Mouse (Mus musculus): Measurements from ENCODE around the gene Cacna1d. TPM values are rescaled to one million over a fixed set of nuclear protein-coding genes. Genes with fewer than 3 reads are reported as not detected.

The Cacna1d gene
- polyA plus RNA-seq, 1 experiment from 2014 or later: 0.36 TPM

DNA sequence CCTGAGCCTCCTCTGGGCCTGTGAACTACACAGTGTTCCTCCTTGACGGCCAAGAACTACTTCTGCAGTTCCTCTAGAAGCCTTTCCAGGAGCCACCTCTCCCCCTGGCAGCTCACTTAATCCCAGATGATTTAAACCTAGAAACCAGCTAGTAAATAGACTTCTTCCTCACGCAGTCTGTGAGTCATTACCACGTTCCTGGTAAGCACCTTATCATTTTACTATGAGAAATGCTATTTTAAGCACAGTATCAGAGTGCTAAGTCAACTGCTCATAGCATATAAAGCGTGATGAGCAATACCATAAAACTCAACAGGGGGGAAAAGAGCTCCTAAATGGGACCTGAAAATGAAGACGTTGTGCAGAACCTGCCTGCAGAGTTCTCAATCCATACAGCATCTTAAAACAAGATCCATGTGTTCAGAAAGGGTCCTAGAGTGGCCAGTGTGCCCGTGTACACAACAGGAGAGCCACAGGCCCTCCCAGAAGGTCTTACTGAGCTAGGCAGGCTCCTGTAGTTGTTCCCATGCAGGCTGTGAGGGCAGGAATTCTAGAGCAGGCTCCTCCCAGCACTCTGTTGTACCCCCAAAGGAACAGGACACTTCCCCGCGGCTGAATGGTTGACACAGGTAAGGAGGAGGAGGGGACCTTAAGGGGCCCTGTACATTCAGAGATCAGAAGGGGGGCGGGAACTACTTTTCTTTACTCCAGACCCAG lies 377.7 kb downstream of the Cacna1d start:
- Histone ChIP-seq H3K9ac (replicated peaks) (no peak overlapping the region), H3K27ac (ENCODE audit: low read depth) (no peak overlapping the region), H3K9me3 (ENCODE audit: low read length) (no peaks in the 10 kb centered on the region), H3K4me1 (ENCODE audit: insufficient read depth) (no peaks in the 10 kb centered on the region), H3K4me3 (ENCODE audit: low read depth, low read length) (no peak overlapping the region), H3K4me2 (ENCODE audit: low read depth, low read length) (no peak overlapping the region), H3K36me3 (replicated peaks; ENCODE audit: insufficient read depth, low read length) (no peaks in the 10 kb centered on the region), H3K27me3 (ENCODE audit: insufficient read depth, low read length) (no peaks in the 10 kb centered on the region)
- no peak for ATAC-seq
- TF ChIP-seq CTCF (IDR thresholded peaks at IDR 0.05; ENCODE audit: low read depth) (no peak), EP300 (IDR thresholded peaks at IDR 0.05; ENCODE audit: low read depth) (no peak)
- 64% methylated on average over 9 of the region's 9 CpGs for WGBS (ENCODE audit: insufficient replicate concordance)
- no peak for DNase-seq

DNA sequence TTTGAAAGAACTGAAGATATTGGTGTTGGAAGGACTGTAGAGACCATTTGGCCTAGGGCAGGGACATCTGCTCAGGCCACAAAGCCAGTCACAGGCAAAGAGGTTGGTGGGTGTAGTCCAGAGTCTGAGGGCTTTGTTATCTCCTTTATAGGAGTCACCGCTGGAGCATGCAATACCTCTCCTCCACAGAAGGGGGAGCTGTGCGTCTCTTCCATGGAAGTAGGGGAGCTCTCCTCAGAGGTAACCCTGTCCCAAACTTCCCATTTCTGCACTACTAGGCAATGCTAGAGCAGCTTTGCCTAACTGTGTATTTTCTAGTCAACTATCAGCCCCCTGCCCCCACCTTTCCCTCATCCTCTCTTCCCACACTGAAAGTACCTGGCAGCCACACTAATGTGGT lies 382.2 kb downstream of the Cacna1d start:
- Histone ChIP-seq H3K27me3 (ENCODE audit: insufficient read depth, low read length) (no peaks in the 10 kb centered on the region), H3K36me3 (replicated peaks; ENCODE audit: insufficient read depth, low read length) (no peaks in the 10 kb centered on the region), H3K4me1 (ENCODE audit: insufficient read depth) (peaks cover 7% of the 10 kb centered on the region; the same call in 1 of the 2 replicates), H3K27ac (ENCODE audit: low read depth) (no peak overlapping the region), H3K9me3 (ENCODE audit: low read length) (no peaks in the 10 kb centered on the region), H3K4me2 (ENCODE audit: low read depth, low read length) (no peak overlapping the region), H3K9ac (replicated peaks) (no peak overlapping the region), H3K4me3 (ENCODE audit: low read depth, low read length) (no peak overlapping the region)
- TF ChIP-seq CTCF (IDR thresholded peaks at IDR 0.05; ENCODE audit: low read depth) (peak; percentile 71), EP300 (IDR thresholded peaks at IDR 0.05; ENCODE audit: low read depth) (no peak)
- ATAC-seq (no peak), DNase-seq (peak; percentile 42)
- 52% methylated on average over 2 of the region's 2 CpGs for WGBS (ENCODE audit: insufficient replicate concordance)

DNA sequence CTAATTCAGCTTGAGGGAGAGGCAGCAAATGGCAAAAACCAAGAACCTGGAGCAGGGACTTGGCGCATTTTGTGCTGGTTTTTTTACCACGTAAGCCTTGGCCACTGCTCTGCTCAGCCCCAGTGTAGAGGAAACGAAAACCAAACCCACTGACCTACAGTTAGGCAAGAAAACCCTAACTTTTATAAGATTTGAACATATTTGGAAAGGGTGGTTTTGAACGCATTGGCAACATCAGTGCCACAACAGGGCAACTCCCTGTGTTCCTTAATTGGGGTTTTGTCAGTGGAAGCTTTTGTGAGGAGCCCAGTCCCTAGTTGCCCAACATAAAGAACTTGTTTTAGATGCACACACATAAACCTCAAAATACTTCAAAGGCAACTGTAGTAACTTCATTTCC lies 384.7 kb downstream of the Cacna1d start:
- no peak overlapping the region for H3K4me3 ChIP-seq (ENCODE audit: low read depth, low read length)
- H3K4me2 ChIP-seq (ENCODE audit: low read depth, low read length): no peak overlapping the region
- peaks cover 10% of the 10 kb centered on the region; the same call in 1 of the 2 replicates for H3K4me1 ChIP-seq (ENCODE audit: insufficient read depth)
- WGBS (ENCODE audit: insufficient replicate concordance): 68% methylated on average over 4 of the region's 4 CpGs
- TF ChIP-seq CTCF (IDR thresholded peaks at IDR 0.05; ENCODE audit: low read depth) (no peak), EP300 (IDR thresholded peaks at IDR 0.05; ENCODE audit: low read depth) (no peak)
- DNase-seq (no peak), ATAC-seq (no peak)
- no peaks in the 10 kb centered on the region for H3K9me3 ChIP-seq (ENCODE audit: low read length)
- H3K9ac ChIP-seq (replicated peaks): no peak overlapping the region
- H3K27ac ChIP-seq (ENCODE audit: low read depth): no peak overlapping the region
- H3K36me3 ChIP-seq (replicated peaks; ENCODE audit: insufficient read depth, low read length): no peaks in the 10 kb centered on the region
- H3K27me3 ChIP-seq (ENCODE audit: insufficient read depth, low read length): no peaks in the 10 kb centered on the region

DNA sequence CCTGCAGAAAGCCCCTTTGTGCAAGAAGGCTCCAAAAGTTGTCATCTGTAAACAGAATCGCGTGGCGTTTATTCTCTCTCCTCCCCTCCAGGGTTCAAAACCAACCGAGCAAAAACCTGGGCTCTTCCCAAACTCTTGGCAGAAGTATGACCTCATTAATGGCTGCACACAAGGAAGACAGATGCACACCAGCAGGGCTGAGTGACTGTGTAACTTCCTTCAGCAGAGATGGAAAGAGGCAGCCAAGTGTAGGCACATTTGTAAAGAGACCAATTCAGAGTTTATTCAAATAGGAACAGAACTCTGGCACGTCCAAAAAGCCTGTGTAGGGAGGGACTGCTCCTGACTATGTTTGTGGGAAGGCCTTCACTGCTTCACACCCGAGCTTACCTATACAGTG lies 385.7 kb downstream of the Cacna1d start:
- Histone ChIP-seq H3K27me3 (ENCODE audit: insufficient read depth, low read length) (no peaks in the 10 kb centered on the region), H3K4me1 (ENCODE audit: insufficient read depth) (peaks cover 10% of the 10 kb centered on the region; the same call in 1 of the 2 replicates), H3K9me3 (ENCODE audit: low read length) (no peaks in the 10 kb centered on the region), H3K27ac (ENCODE audit: low read depth) (no peak overlapping the region), H3K4me2 (ENCODE audit: low read depth, low read length) (no peak overlapping the region), H3K36me3 (replicated peaks; ENCODE audit: insufficient read depth, low read length) (no peaks in the 10 kb centered on the region), H3K4me3 (ENCODE audit: low read depth, low read length) (no peak overlapping the region), H3K9ac (replicated peaks) (no peak overlapping the region)
- DNase-seq (no peak), ATAC-seq (no peak)
- 73% methylated on average over 6 of the region's 6 CpGs for WGBS (ENCODE audit: insufficient replicate concordance)
- TF ChIP-seq CTCF (IDR thresholded peaks at IDR 0.05; ENCODE audit: low read depth) (no peak), EP300 (IDR thresholded peaks at IDR 0.05; ENCODE audit: low read depth) (no peak)

DNA sequence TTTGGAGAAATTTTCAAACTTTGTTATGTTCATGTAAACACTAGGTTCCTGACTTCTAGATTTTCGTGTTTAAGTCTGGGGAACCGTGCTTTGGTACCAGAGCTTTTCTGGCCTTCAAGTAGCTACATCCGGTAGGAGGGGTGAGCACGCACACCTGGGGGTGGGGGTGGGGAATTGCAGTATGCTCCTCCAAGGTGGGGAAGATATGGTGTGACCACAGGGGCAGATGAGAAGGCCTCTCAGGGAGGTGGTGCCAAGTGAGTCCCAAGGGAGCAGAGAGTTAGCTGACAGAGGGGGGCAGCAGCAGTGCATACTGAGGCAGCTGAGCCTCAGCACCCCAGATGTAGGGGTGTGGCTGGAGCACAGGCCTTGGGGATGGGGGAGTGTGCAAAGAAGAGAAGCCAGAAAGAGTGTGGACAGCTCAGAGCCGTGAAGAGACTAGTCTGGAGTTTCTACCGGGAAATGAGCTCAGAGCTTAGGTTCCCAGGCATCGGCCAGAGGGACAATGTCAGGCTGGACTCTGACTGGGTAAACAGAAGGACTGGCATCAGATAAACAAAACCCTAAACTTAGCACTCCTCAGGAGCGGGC lies 387.2 kb downstream of the Cacna1d start:
- no peak overlapping the region; the same call in 1 of the 2 replicates for H3K9ac ChIP-seq (replicated peaks)
- H3K36me3 ChIP-seq (replicated peaks; ENCODE audit: insufficient read depth, low read length): no peaks in the 10 kb centered on the region
- peak; percentile 23 for DNase-seq
- no peaks in the 10 kb centered on the region for H3K27me3 ChIP-seq (ENCODE audit: insufficient read depth, low read length)
- H3K27ac ChIP-seq (ENCODE audit: low read depth): no peak overlapping the region
- peaks cover 10% of the 10 kb centered on the region; the same call in 1 of the 2 replicates for H3K4me1 ChIP-seq (ENCODE audit: insufficient read depth)
- ATAC-seq: peak; percentile 40
- no peak overlapping the region for H3K4me3 ChIP-seq (ENCODE audit: low read depth, low read length)
- no peaks in the 10 kb centered on the region for H3K9me3 ChIP-seq (ENCODE audit: low read length)
- no peak overlapping the region for H3K4me2 ChIP-seq (ENCODE audit: low read depth, low read length)
- TF ChIP-seq CTCF (IDR thresholded peaks at IDR 0.05; ENCODE audit: low read depth) (peak; percentile 14; the same call in 1 of the 2 replicates), EP300 (IDR thresholded peaks at IDR 0.05; ENCODE audit: low read depth) (no peak)
- WGBS (ENCODE audit: insufficient replicate concordance): 54% methylated on average over 8 of the region's 8 CpGs

DNA sequence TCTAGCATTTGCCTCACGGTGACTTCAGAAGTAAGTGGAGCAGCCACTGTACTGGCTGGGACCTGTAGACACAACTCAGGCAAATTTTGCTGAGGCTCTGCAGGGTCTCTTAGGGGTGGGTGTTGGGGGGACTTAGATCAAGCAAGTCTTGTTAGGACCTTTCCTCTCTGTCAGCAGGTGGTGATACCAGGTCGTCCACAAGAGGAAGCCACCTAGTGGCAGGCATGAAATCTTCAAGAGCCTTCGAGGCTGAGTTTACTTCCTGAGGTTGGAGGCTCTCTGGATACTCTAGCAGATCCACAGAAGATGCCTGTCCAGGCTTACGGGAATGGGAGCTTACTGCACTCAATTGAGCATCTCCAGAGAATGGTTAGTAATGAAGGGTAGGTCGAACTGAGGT lies 394.0 kb downstream of the Cacna1d start:
- WGBS (ENCODE audit: insufficient replicate concordance): 40% methylated on average over 5 of the region's 5 CpGs
- no peak for ATAC-seq
- no peaks in the 10 kb centered on the region for H3K27me3 ChIP-seq (ENCODE audit: insufficient read depth, low read length)

More for the DNA sequence above, 394.0 kb downstream of the Cacna1d start:
- DNase-seq: no peak
- no peaks in the 10 kb centered on the region for H3K36me3 ChIP-seq (replicated peaks; ENCODE audit: insufficient read depth, low read length)
- no peak overlapping the region for H3K9ac ChIP-seq (replicated peaks)
- H3K4me2 ChIP-seq (ENCODE audit: low read depth, low read length): no peak overlapping the region
- no peaks in the 10 kb centered on the region for H3K9me3 ChIP-seq (ENCODE audit: low read length)
- TF ChIP-seq EP300 (IDR thresholded peaks at IDR 0.05; ENCODE audit: low read depth) (no peak), CTCF (IDR thresholded peaks at IDR 0.05; ENCODE audit: low read depth) (peak; percentile 62)
- no peaks in the 10 kb centered on the region for H3K4me1 ChIP-seq (ENCODE audit: insufficient read depth)
- H3K27ac ChIP-seq (ENCODE audit: low read depth): no peak overlapping the region
- H3K4me3 ChIP-seq (ENCODE audit: low read depth, low read length): no peak overlapping the region

Data from liver, postnatal 0 days (tissue).